Mouse (Mus musculus) spleen, adult 2 months (tissue): Measurements from ENCODE around the gene Aars2.

Experiments
- CTCF ChIP-seq: fragments of 200-500 bp; IDR thresholded peaks from 2 replicates; pipeline ENCODE4 v1.5.1; 2011; ENCODE audit warnings: mild to moderate bottlenecking, inconsistent platforms; ENCODE audit not compliant: insufficient read depth, insufficient read length, insufficient replicate concordance; ENCODE audit errors: extremely low read depth
- POLR2A ChIP-seq: fragments of 200-500 bp; IDR thresholded peaks from 2 replicates; pipeline ENCODE4 v1.6.1; 2011; ENCODE audit warnings: low read depth, low read length, inconsistent platforms

- TF ChIP-seq CTCF, result no peak
- TF ChIP-seq POLR2A, result no peak
Observed at GRCm38 (mm10) chr17:45466701-45467100, 39.9 kb upstream of the Aars2 start.
